Mouse (Mus musculus): Measurements from ENCODE around the gene Iqck. TPM values are rescaled to one million over a fixed set of nuclear protein-coding genes. Genes with fewer than 3 reads are reported as not detected.

Gene Iqck
- polyA plus RNA-seq, 1 experiment from 2014 or later: 3.8 TPM

DNA sequence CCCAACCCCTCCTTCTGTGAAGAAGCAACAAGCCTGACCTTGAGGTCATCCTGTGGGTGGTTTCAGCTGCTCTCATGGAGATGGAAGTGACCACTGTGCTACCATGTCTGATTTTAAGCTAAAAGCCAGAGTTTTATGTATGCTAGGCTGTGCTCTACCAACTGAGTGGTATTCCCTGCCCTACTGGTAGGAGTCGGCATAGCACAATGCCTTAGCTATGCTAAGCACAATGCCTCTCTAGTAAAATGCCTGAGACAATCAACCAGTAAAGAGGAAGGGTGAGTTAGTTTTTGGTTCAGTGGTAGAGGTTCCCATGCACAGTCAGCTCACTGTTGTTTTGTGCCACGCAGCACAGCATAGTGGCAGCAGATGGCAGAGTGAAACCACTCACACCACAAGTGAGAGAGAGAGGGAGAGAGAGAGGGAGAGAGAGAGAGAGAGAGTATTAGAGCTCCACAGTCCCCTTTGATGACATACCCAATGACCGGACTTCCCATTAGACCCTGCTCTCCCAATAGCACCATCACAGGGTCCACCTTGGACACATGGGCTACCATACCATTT is 24.0 kb downstream of the Iqck start:
- peak; percentile 50; the same call in 1 of the 2 replicates for ATAC-seq
- Histone ChIP-seq H3K27ac (ENCODE audit: low read depth, low read length) (no peak overlapping the region), H3K27me3 (replicated peaks; ENCODE audit: control insufficient read depth, insufficient read depth, low read length) (no peaks in the 10 kb centered on the region), H3K36me3 (ENCODE audit: control insufficient read depth, insufficient read depth, low read length) (no peaks in the 10 kb centered on the region), H3K4me2 (ENCODE audit: low read length) (no peak overlapping the region), H3K9ac (ENCODE audit: low read depth, low read length) (no peak overlapping the region), H3K9me3 (ENCODE audit: control insufficient read depth, low read length) (no peaks in the 10 kb centered on the region), H3K4me3 (ENCODE audit: low read length) (no peak overlapping the region), H3K4me1 (ENCODE audit: control insufficient read depth, insufficient read depth, low read depth, low read length) (no peaks in the 10 kb centered on the region)
- WGBS: 76% methylated on average over 3 of the region's 3 CpGs

DNA sequence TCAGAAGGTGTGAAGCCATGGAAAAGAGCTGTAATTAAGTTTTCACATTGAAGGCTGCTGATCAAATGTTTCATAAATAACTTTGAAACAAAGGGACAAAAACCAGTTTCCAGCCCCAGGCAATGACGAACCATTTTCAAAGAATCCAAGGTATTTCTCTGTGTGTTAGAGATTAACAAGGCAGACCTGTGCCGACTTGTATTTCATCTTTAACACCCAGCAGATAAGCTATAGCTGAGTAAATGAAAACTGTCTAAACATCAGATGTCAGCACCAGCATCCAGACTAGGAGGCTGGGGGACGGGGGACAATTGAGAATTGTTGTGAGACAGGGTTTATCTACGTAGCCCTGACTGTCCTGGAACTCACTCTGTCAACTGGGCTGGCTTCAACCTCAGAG is 28.4 kb downstream of the Iqck start:
- H3K4me3 ChIP-seq (ENCODE audit: low read length): no peak overlapping the region
- 84% methylated on average over 4 of the region's 4 CpGs for WGBS
- no peaks in the 10 kb centered on the region for H3K27me3 ChIP-seq (replicated peaks; ENCODE audit: control insufficient read depth, insufficient read depth, low read length)
- H3K27ac ChIP-seq (ENCODE audit: low read depth, low read length): no peak overlapping the region
- no peak overlapping the region for H3K4me2 ChIP-seq (ENCODE audit: low read length)
- ATAC-seq: no peak
- H3K9ac ChIP-seq (ENCODE audit: low read depth, low read length): no peak overlapping the region
- H3K36me3 ChIP-seq (ENCODE audit: control insufficient read depth, insufficient read depth, low read length): no peaks in the 10 kb centered on the region
- H3K9me3 ChIP-seq (ENCODE audit: control insufficient read depth, low read length): no peaks in the 10 kb centered on the region
- H3K4me1 ChIP-seq (ENCODE audit: control insufficient read depth, insufficient read depth, low read depth, low read length): no peaks in the 10 kb centered on the region

DNA sequence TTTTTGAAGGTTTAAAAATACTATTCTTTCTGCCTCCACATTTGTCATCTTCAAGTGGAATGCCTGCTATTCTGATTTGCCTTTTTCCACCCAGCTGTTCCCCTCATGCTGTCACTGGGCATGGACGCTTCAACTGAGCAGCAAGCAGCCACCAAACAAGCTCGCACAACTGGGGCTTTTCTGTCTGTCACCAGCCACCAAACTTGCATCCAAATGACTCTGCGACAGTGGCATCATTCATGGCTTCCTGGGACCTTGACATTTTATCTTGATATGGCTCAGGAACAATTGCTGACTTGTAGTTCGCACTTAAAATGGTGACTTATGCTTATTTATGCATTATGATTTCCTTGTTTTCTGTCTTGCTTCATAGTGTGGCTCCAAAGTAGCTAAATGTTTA is 29.4 kb downstream of the Iqck start:
- Histone ChIP-seq H3K27me3 (replicated peaks; ENCODE audit: control insufficient read depth, insufficient read depth, low read length) (no peaks in the 10 kb centered on the region), H3K9me3 (ENCODE audit: control insufficient read depth, low read length) (no peaks in the 10 kb centered on the region), H3K4me2 (ENCODE audit: low read length) (no peak overlapping the region), H3K9ac (ENCODE audit: low read depth, low read length) (no peak overlapping the region), H3K36me3 (ENCODE audit: control insufficient read depth, insufficient read depth, low read length) (no peaks in the 10 kb centered on the region), H3K4me1 (ENCODE audit: control insufficient read depth, insufficient read depth, low read depth, low read length) (no peaks in the 10 kb centered on the region), H3K27ac (ENCODE audit: low read depth, low read length) (no peak overlapping the region), H3K4me3 (ENCODE audit: low read length) (no peak overlapping the region)
- 64% methylated on average over 4 of the region's 4 CpGs for WGBS
- ATAC-seq: no peak

DNA sequence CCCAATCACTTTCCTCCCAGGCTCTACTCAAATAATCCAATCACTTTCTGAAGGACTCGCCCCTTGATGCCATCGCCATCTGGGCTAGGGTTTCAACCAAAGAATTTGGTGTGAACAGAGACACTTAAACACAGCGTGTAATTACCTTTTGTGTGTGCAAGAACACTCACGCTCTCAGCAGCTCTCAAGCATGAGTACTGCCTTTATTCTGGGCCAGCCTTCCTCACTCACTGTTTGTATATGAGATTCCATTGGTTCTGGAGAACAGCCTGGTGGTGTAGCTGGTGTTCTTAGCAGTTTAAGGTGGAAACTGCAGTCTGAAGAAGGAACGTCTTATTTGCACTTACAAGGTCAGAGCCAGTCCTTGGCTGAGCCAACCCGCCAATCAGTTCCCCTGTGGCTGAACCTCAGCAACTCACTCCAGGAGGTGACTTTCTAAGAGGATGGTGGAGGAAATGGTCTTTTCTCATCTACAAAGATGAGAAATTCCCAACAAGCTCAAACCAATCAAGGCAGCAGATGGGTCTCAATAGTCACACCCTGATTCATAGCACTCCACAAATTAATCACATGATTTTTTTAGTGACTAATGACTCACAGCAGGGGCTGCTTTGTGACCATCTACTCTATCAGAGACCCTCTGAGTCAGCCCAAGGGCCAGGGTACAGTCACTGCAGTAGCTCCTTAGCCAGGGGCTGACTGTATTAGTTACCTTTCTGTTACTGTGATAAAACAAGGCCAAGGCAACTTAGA is 31.9 kb downstream of the Iqck start:
- H3K4me2 ChIP-seq (ENCODE audit: low read length): no peak overlapping the region
- no peak overlapping the region for H3K27ac ChIP-seq (ENCODE audit: low read depth, low read length)
- no peak for ATAC-seq
- no peak overlapping the region for H3K9ac ChIP-seq (ENCODE audit: low read depth, low read length)
- no peak overlapping the region for H3K4me3 ChIP-seq (ENCODE audit: low read length)
- no peaks in the 10 kb centered on the region for H3K36me3 ChIP-seq (ENCODE audit: control insufficient read depth, insufficient read depth, low read length)
- H3K27me3 ChIP-seq (replicated peaks; ENCODE audit: control insufficient read depth, insufficient read depth, low read length): no peaks in the 10 kb centered on the region
- WGBS: 19% methylated on average over 6 of the region's 6 CpGs
- no peaks in the 10 kb centered on the region for H3K9me3 ChIP-seq (ENCODE audit: control insufficient read depth, low read length)
- no peaks in the 10 kb centered on the region for H3K4me1 ChIP-seq (ENCODE audit: control insufficient read depth, insufficient read depth, low read depth, low read length)

DNA sequence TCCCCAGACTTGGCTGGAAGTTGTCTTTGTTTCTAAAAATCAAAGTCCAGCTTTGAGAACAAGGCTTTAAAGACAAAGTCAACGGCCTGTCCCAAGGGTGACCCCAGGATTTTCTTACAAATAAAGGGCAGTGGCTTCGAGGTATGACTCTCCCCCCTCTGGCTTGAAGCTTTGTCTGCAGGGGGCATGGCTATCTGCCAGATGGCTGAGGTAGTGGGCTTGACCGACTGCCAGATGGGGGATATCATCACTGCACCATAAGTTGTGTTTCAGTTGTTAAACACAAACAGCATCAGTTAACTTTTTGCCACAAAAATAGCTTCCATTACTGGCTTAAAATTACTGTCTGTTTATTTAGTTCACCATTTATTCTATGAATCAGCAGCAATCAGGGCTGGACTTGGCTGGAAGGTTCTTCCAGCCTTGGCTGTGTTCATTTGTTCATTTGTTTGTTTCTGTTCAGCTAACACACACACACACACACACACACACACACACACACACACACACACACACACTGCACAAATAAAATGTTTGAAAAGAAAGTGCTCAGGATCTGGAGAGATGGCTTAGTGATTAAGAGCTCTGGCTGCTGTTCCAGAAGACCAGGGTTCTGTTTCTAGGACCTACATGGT is 33.6 kb downstream of the Iqck start:
- ATAC-seq: 0 out of 2 replicates have a peak, but pooled peaks have one; percentile 24
- H3K27me3 ChIP-seq (replicated peaks; ENCODE audit: control insufficient read depth, insufficient read depth, low read length): no peaks in the 10 kb centered on the region
- no peaks in the 10 kb centered on the region for H3K36me3 ChIP-seq (ENCODE audit: control insufficient read depth, insufficient read depth, low read length)
- no peak overlapping the region for H3K9ac ChIP-seq (ENCODE audit: low read depth, low read length)
- no peak overlapping the region for H3K27ac ChIP-seq (ENCODE audit: low read depth, low read length)
- 8% methylated on average over 3 of the region's 3 CpGs for WGBS
- no peak overlapping the region for H3K4me3 ChIP-seq (ENCODE audit: low read length)
- no peaks in the 10 kb centered on the region for H3K9me3 ChIP-seq (ENCODE audit: control insufficient read depth, low read length)
- no peaks in the 10 kb centered on the region for H3K4me1 ChIP-seq (ENCODE audit: control insufficient read depth, insufficient read depth, low read depth, low read length)
- no peak overlapping the region for H3K4me2 ChIP-seq (ENCODE audit: low read length)

DNA sequence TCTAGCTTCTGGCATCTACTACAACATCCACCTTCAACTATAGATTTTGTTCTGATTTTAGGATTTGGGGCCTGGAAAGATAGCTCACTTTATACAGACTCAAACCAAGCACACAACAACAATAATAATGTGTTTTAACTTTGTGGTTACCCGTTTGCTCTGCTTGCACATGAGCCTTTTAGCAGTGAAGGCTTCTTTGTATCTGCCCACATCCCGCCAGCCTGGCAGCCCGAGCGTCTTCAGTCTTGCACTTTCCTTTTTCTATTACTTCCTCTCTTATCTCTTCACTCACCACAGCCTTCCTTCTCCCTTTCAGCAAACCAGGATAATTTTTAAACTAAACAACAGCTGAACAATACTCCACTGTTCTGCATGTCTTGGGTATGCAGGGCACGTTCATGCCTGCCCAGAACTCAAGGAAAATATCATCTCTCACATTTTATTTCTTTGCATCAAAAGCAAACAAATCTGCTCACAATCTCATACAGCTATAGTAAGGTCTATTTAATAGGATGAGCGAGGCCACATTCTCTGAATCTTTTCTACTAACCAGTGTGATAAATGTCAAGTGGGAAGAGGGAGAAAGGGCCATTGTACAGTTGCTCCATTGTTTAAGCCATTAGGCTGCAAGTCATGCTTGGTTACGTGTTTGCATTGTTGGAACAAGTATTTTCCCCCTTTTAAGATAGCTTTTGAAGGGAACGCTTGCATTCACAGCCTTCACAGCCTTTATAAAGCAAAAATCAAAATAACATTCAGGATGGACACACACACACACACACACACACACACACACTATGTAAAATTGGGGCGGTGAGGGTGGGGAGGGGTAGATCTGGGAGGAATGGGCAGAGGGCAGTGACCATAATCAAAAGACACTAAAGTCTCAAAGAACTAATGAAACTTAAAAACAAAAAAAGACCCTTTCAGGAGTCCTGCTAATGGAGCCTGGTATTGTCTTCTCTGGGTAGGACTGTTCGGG is 40.2 kb downstream of the Iqck start:
- Histone ChIP-seq H3K9ac (ENCODE audit: low read depth, low read length) (no peak overlapping the region), H3K27ac (ENCODE audit: low read depth, low read length) (no peak overlapping the region), H3K4me3 (ENCODE audit: low read length) (no peak overlapping the region), H3K4me2 (ENCODE audit: low read length) (no peak overlapping the region), H3K4me1 (ENCODE audit: control insufficient read depth, insufficient read depth, low read depth, low read length) (peaks cover 2% of the 10 kb centered on the region; the same call in 1 of the 2 replicates), H3K9me3 (ENCODE audit: control insufficient read depth, low read length) (no peaks in the 10 kb centered on the region), H3K36me3 (ENCODE audit: control insufficient read depth, insufficient read depth, low read length) (no peaks in the 10 kb centered on the region), H3K27me3 (replicated peaks; ENCODE audit: control insufficient read depth, insufficient read depth, low read length) (no peaks in the 10 kb centered on the region)
- 30% methylated on average over 10 of the region's 10 CpGs for WGBS
- ATAC-seq: peak; percentile 61

DNA sequence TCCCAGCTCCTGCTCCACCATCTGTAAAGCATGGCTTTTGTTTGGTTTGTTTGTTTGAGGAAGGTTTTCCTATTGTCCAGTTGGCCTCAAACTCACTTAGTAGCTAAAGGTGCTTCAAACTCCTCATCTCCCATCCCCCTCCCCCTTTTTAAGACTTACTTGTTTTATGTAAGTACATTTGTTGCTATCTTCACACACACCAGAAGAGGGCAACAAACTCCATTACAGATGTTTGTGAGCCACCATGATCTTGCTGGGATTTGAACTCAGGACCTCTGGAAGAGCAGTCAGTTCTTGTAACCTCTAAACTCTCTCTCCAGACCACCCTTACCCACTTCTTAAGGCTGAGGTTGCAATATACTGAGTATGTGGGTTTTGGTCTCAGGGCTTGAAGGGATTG is 42.5 kb downstream of the Iqck start:
- ATAC-seq: no peak
- Histone ChIP-seq H3K9me3 (ENCODE audit: control insufficient read depth, low read length) (no peaks in the 10 kb centered on the region), H3K4me1 (ENCODE audit: control insufficient read depth, insufficient read depth, low read depth, low read length) (peaks cover 9% of the 10 kb centered on the region; the same call in 1 of the 2 replicates), H3K36me3 (ENCODE audit: control insufficient read depth, insufficient read depth, low read length) (no peaks in the 10 kb centered on the region), H3K27me3 (replicated peaks; ENCODE audit: control insufficient read depth, insufficient read depth, low read length) (no peaks in the 10 kb centered on the region), H3K9ac (ENCODE audit: low read depth, low read length) (no peak overlapping the region), H3K27ac (ENCODE audit: low read depth, low read length) (no peak overlapping the region), H3K4me2 (ENCODE audit: low read length) (no peak overlapping the region), H3K4me3 (ENCODE audit: low read length) (no peak overlapping the region)

DNA sequence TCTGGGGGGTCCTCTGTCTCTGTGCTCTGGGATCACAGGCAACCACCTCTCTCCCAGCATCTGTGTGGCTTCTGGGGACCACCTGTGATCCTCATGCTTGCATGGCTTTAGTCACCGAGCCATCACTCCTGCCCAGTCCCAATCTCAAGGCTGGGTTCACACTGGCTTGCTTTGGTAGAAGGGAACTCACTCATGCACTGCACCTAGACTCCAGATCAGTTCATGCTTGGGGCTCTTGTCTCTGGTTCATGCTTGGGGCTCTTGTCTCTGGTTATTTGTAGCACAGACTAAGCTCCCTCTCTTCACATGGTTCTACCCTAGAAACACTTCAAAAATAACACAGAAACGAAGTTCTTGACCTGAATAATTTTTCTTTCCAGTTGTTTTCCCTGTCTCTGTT is 44.5 kb downstream of the Iqck start:
- no peak overlapping the region for H3K9ac ChIP-seq (ENCODE audit: low read depth, low read length)
- H3K4me1 ChIP-seq (ENCODE audit: control insufficient read depth, insufficient read depth, low read depth, low read length): peaks cover 10% of the 10 kb centered on the region; the same call in 1 of the 2 replicates
- H3K27ac ChIP-seq (ENCODE audit: low read depth, low read length): no peak overlapping the region
- 85% methylated on average over 2 of the region's 2 CpGs for WGBS
- no peaks in the 10 kb centered on the region for H3K9me3 ChIP-seq (ENCODE audit: control insufficient read depth, low read length)
- no peaks in the 10 kb centered on the region for H3K27me3 ChIP-seq (replicated peaks; ENCODE audit: control insufficient read depth, insufficient read depth, low read length)
- no peak for ATAC-seq
- no peak overlapping the region for H3K4me2 ChIP-seq (ENCODE audit: low read length)
- H3K4me3 ChIP-seq (ENCODE audit: low read length): no peak overlapping the region
- no peaks in the 10 kb centered on the region for H3K36me3 ChIP-seq (ENCODE audit: control insufficient read depth, insufficient read depth, low read length)
